Mouse (Mus musculus): Measurements from ENCODE around the gene Clca2. TPM values are rescaled to one million over a fixed set of nuclear protein-coding genes. Genes with fewer than 3 reads are reported as not detected.
"Not testable (repeated sequence)": the region's sequence is repeated elsewhere in the genome, so short reads cannot be mapped to it uniquely, and the experiment has no call there.

The Clca2 gene
- total and polyA plus RNA-seq, 2 experiments from 2014 or later, result not detected

DNA sequence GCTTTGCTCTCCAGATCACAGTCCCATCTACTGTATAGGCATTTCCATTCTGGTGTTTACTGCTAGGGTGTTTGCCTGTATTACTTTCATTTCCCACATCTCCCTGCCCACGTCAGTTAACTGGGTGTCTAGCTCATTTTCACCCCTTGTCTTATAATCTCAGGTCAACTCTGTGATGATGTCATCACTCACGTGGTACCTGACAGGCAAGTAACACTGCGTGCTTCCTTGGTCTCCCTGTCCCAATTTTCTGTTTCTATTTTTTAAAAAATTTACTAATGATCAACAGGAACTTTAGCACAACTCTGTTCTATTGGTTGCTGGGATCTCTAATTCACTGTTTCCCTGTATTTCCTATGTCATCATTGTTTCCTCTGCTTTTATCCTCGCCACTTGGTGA lies 30.3 kb downstream of the Clca2 start:
- H3K4me3 ChIP-seq (ENCODE audit: low read length), result no peak overlapping the region
- no peak overlapping the region for H3K4me2 ChIP-seq (ENCODE audit: low read depth, low read length)
- H3K27me3 ChIP-seq (ENCODE audit: insufficient read depth, low read length), result no peaks in the 10 kb centered on the region
- WGBS, result 83% methylated on average over 4 of the region's 4 CpGs
- TF ChIP-seq CTCF (IDR thresholded peaks at IDR 0.05; ENCODE audit: low read depth), result no peak
- no peaks in the 10 kb centered on the region for H3K9me3 ChIP-seq (ENCODE audit: low read length)
- no peaks in the 10 kb centered on the region for H3K4me1 ChIP-seq (ENCODE audit: insufficient read depth, low read length)
- H3K27ac ChIP-seq, result no peak overlapping the region
- DNase-seq (ENCODE audit: low spot score), result no peak
- H3K36me3 ChIP-seq (ENCODE audit: insufficient read depth, low read length), result no peaks in the 10 kb centered on the region
- no peak for ATAC-seq
- H3K9ac ChIP-seq (replicated peaks; ENCODE audit: low read length), result no peak overlapping the region

DNA sequence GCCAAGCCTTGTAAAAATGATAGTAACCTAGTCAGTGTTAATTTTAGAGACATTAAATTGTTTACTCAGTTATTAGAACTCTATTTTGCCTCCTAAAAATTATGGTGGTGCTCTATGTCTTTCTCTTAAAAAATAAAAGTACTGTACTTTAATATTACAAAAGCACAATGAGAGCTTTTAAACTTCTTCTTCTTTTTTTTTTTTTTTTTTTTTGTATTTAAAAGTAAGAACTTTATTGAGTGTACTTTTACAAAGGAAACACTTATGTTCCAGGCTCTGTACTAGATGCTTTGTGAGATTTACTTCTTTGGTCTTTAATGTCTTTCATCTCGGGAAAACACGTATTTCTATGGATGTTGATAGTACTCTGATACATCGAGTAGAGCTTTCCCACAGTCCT lies 44.1 kb downstream of the Clca2 start:
- DNase-seq (ENCODE audit: low spot score); H3K27me3 ChIP-seq (ENCODE audit: insufficient read depth, low read length); H3K9ac ChIP-seq (replicated peaks; ENCODE audit: low read length); H3K4me3 ChIP-seq (ENCODE audit: low read length); H3K4me2 ChIP-seq (ENCODE audit: low read depth, low read length); H3K4me1 ChIP-seq (ENCODE audit: insufficient read depth, low read length); H3K9me3 ChIP-seq (ENCODE audit: low read length); H3K36me3 ChIP-seq (ENCODE audit: insufficient read depth, low read length); ATAC-seq; H3K27ac ChIP-seq: not testable (repeated sequence)
- 96% methylated on average over 3 of the region's 3 CpGs for WGBS

DNA sequence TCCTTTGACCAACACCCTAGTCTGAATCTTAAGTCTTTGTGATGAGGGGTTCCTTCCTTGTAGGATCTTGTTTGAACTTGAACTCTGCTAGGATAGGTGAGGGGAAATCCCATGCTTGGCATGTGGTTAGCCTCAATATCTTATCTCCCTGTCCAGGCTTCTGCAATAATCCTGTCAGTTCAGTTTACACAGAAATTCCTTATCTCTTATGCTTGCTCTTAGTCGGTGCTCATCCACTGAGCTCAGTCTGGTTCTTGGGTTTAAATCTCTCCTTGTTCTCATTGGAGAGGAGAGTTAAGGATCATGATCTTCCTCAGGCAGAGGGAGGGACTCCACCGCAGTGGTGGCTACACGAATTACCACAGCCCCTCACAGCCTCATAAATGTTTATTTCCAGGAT lies 49.4 kb downstream of the Clca2 start:
- Histone ChIP-seq H3K9ac (replicated peaks; ENCODE audit: low read length) (no peak overlapping the region), H3K4me3 (ENCODE audit: low read length) (no peak overlapping the region), H3K4me1 (ENCODE audit: insufficient read depth, low read length) (no peaks in the 10 kb centered on the region), H3K36me3 (ENCODE audit: insufficient read depth, low read length) (no peaks in the 10 kb centered on the region), H3K27me3 (ENCODE audit: insufficient read depth, low read length) (no peaks in the 10 kb centered on the region), H3K27ac (no peak overlapping the region), H3K9me3 (ENCODE audit: low read length) (no peaks in the 10 kb centered on the region), H3K4me2 (ENCODE audit: low read depth, low read length) (no peak overlapping the region)
- 74% methylated on average over 3 of the region's 3 CpGs for WGBS
- no peak for TF ChIP-seq CTCF (IDR thresholded peaks at IDR 0.05; ENCODE audit: low read depth)
- DNase-seq (ENCODE audit: low spot score), result no peak
- ATAC-seq, result no peak

DNA sequence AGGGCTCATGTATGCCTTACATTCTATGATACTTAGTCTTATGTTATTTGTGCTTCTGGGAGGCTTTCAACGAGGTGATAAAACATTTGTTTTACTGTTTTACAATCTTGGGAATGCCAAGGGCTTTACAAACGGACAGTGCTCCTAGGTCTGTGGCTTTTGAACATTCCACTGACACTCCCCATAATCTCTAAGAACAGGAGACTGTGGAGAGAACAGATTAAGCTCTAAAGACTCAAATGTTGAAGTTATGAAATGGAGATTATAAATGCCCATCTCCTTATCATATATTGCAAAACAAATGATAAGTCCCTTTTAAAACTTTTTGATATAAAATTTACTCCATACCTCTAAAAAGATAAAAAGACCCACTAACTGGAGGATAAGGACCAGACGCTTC lies 60.4 kb downstream of the Clca2 start:
- DNase-seq (ENCODE audit: low spot score) (no peak), ATAC-seq (no peak)
- no peak overlapping the region for H3K4me2 ChIP-seq (ENCODE audit: low read depth, low read length)
- H3K27me3 ChIP-seq (ENCODE audit: insufficient read depth, low read length), result no peaks in the 10 kb centered on the region
- H3K4me3 ChIP-seq (ENCODE audit: low read length), result no peak overlapping the region
- no peak overlapping the region for H3K9ac ChIP-seq (replicated peaks; ENCODE audit: low read length)
- no peak for TF ChIP-seq CTCF (IDR thresholded peaks at IDR 0.05; ENCODE audit: low read depth)
- H3K9me3 ChIP-seq (ENCODE audit: low read length), result no peaks in the 10 kb centered on the region
- no peak overlapping the region for H3K27ac ChIP-seq
- 73% methylated on average over 3 of the region's 3 CpGs for WGBS
- no peaks in the 10 kb centered on the region for H3K4me1 ChIP-seq (ENCODE audit: insufficient read depth, low read length)
- H3K36me3 ChIP-seq (ENCODE audit: insufficient read depth, low read length), result no peaks in the 10 kb centered on the region

DNA sequence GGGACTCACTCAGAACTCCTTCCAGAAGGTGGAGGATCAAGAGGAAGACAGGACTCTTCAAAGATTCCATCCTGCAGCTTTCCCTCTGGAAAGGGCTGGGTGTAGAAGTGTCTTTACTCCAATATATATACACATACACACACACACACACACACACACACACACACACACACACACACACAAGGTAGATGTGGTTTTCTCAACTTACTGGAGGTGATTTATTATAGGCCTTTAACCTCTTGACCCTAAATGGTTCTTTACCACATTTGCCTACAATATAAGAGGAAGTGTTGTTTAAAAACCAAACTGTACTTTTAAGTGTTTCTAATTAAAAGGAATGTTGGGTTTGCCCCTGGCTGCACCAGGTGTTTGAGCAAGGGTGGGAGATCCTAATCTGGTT lies 66.6 kb downstream of the Clca2 start, which contains the start of gene Clca1:
Gene Clca1 (minus strand): TSS at position 101 of the 400 bp plus-strand sequence.
- Histone ChIP-seq H3K9ac (replicated peaks; ENCODE audit: low read length) (no peak within 1 kb of the TSS), H3K27ac (no peak within 1 kb of the TSS), H3K36me3 (ENCODE audit: insufficient read depth, low read length) (no peaks in the 10 kb centered on the region), H3K4me1 (ENCODE audit: insufficient read depth, low read length) (no peaks in the 10 kb centered on the region), H3K27me3 (ENCODE audit: insufficient read depth, low read length) (no peaks in the 10 kb centered on the region), H3K4me3 (ENCODE audit: low read length) (no peak within 1 kb of the TSS), H3K4me2 (ENCODE audit: low read depth, low read length) (no peak within 1 kb of the TSS), H3K9me3 (ENCODE audit: low read length) (no peaks in the 10 kb centered on the region)
- DNase-seq (ENCODE audit: low spot score) (no peak), ATAC-seq (no peak)
- TF ChIP-seq CTCF (IDR thresholded peaks at IDR 0.05; ENCODE audit: low read depth), result no peak

DNA sequence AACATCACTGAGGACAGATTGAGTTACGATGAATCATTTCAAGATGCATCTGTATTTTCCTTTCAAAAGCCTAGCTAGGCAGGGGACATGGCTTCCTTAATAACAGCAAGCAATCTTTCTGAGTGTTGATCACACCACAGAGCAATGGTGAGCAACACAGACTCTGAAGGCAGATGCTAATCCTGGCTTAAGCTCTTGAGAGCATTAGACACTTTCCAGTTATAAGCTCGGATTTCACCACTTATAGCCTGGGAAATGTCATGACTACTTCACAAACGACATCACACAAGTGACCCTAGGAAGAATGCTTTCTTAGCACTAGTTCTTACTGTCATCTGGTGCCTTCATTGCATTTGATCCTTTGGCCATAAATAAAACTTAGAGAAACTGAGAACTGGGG lies 71.2 kb downstream of the Clca2 start:
- no peak overlapping the region for H3K4me2 ChIP-seq (ENCODE audit: low read depth, low read length)
- 72% methylated on average over 3 of the region's 3 CpGs for WGBS

DNA sequence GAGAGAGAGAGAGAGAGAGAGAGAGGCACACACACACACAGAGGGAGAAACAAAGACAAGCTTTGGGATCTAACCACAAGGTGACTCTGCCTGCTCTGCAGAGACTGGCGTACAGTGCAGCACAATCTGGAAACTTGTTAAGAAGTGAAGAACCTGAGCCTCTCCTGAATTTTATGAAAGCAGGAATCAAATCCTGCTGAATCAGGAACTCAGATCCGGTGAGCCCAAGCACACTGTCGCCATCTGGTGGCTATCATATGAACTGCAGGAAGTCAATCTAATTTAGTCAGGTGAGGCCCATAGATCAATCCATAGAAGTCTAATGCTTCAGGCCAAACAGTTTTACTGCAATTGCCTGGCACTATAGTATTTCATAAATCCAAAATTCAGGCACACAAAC lies 72.5 kb downstream of the Clca2 start:
- no peaks in the 10 kb centered on the region for H3K27me3 ChIP-seq (ENCODE audit: insufficient read depth, low read length)
- peak; percentile 53 for DNase-seq (ENCODE audit: low spot score)
- WGBS, result 28% methylated on average over 3 of the region's 3 CpGs
- H3K4me2 ChIP-seq (ENCODE audit: low read depth, low read length), result no peak overlapping the region
- ATAC-seq, result no peak
- no peaks in the 10 kb centered on the region for H3K36me3 ChIP-seq (ENCODE audit: insufficient read depth, low read length)
- no peaks in the 10 kb centered on the region for H3K4me1 ChIP-seq (ENCODE audit: insufficient read depth, low read length)
- no peak overlapping the region for H3K9ac ChIP-seq (replicated peaks; ENCODE audit: low read length)
- no peaks in the 10 kb centered on the region for H3K9me3 ChIP-seq (ENCODE audit: low read length)
- H3K4me3 ChIP-seq (ENCODE audit: low read length), result no peak overlapping the region
- peak; percentile 86 for TF ChIP-seq CTCF (IDR thresholded peaks at IDR 0.05; ENCODE audit: low read depth)
- H3K27ac ChIP-seq, result no peak overlapping the region

More for the DNA sequence above, 71.2 kb downstream of the Clca2 start:
- Histone ChIP-seq H3K4me1 (ENCODE audit: insufficient read depth, low read length) (no peaks in the 10 kb centered on the region), H3K9me3 (ENCODE audit: low read length) (no peaks in the 10 kb centered on the region), H3K27me3 (ENCODE audit: insufficient read depth, low read length) (no peaks in the 10 kb centered on the region), H3K4me3 (ENCODE audit: low read length) (no peak overlapping the region), H3K27ac (no peak overlapping the region), H3K36me3 (ENCODE audit: insufficient read depth, low read length) (no peaks in the 10 kb centered on the region), H3K9ac (replicated peaks; ENCODE audit: low read length) (no peak overlapping the region)
- DNase-seq (ENCODE audit: low spot score) (no peak), ATAC-seq (no peak)
- TF ChIP-seq CTCF (IDR thresholded peaks at IDR 0.05; ENCODE audit: low read depth), result no peak

Other genes starting within 250 kb of the Clca2 start
- gene Clca4b, start 166.9 kb downstream of the Clca2 start, total RNA-seq (2014; rRNA removed), result 0.43 TPM in 1 of 2 replicates, not detected in the other
- 0.05 TPM in 1 of 2 replicates, not detected in the other for gene Clca4b, start 166.9 kb downstream of the Clca2 start, polyA plus RNA-seq (2015; fragmentation: Nextera tagmentation; extraction: Ambion mirVana)
- not detected in 2 replicates for gene Clca4a, start 124.4 kb downstream of the Clca2 start, total RNA-seq (2014; rRNA removed)
- 0.09 TPM in 1 of 2 replicates, not detected in the other for gene Clca4a, start 124.4 kb downstream of the Clca2 start, polyA plus RNA-seq (2015; fragmentation: Nextera tagmentation; extraction: Ambion mirVana)
- gene Clca1, start 66.7 kb downstream of the Clca2 start, total RNA-seq (2014; rRNA removed), result not detected in 2 replicates
- gene Clca1, start 66.7 kb downstream of the Clca2 start, polyA plus RNA-seq (2015; fragmentation: Nextera tagmentation; extraction: Ambion mirVana), result not detected in 2 replicates
- 6.0 and 7.8 TPM in 2 replicates for gene Odf2l, start 19.1 kb upstream of the Clca2 start, total RNA-seq (2014; rRNA removed)
- 9.7 and 12.0 TPM in 2 replicates for gene Odf2l, start 19.1 kb upstream of the Clca2 start, polyA plus RNA-seq (2015; fragmentation: Nextera tagmentation; extraction: Ambion mirVana)
- gene Col24a1, start 193.0 kb upstream of the Clca2 start, total RNA-seq (2014; rRNA removed), result 1.0 and 2.1 TPM in 2 replicates
- gene Col24a1, start 193.0 kb upstream of the Clca2 start, polyA plus RNA-seq (2015; fragmentation: Nextera tagmentation; extraction: Ambion mirVana), result 1.4 and 1.8 TPM in 2 replicates

Measured in hindbrain, postnatal 0 days (tissue).